Mouse (Mus musculus) thymus, postnatal 25 days (tissue): ENCODE results near the gene Poc1a.

Experiments
- DNase-seq: peaks from one replicate; pipeline ENCODE4 v3.0.0; 2022

The Poc1a gene

DNA sequence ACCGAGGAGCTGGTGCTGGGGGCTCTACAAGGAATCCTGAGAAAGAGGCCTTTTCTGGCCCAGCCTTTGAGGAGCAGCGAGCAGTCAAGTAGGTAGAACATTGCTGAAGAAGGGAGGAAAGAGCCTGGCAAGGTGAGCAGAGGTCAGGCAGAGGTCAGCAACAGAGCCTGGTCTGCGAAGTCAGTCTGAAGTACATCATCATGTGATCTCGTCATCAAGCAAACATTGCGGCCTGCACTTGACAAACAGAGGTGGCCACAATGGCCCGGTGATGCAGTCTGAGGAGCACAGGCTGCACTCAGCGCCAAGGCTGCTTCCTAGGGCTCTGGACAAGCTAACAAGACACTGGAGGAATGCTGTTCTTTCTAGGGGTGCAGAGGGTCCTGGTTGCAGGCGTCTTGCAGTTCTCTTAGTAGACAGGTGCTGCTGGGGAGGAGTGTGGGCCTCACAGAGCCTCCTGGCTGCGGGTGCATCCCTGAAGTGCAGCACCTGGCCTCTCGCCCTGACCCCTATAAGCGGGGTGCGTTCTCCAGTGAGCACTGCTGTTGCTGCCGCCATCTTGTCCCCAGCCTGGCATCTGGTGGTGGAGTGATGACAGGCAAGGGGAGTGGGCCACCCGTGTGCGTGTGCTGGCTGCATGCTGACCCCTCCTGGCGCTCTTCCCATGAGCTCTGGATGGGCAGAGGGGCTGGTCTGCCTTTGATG, 21.7 kb downstream of the Poc1a start:
- no peak for DNase-seq

DNA sequence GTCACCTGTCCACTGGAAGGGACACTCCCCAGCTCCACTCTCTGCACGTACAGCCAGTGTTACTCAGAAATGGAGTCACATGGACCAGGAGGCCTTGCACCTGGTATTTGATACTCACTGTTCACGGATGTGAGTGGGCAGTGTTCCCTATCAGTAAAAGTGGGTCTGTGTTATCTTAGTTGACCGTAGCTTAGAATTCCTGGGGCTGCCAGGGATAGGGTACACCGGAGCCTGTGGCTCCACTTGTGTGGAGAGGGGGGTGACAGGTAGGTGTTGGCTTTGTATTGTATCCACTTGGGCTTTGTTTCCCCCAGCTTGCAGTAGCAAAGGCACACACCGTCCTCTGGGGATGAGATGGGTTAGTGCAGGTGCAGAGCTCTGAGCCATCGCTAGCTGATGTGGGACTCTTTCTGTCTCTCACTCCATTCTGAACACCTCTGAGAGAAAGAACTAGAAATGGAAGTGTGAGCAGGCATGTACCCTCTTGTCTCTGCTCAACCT, 22.6 kb downstream of the Poc1a start:
- DNase-seq, result no peak

DNA sequence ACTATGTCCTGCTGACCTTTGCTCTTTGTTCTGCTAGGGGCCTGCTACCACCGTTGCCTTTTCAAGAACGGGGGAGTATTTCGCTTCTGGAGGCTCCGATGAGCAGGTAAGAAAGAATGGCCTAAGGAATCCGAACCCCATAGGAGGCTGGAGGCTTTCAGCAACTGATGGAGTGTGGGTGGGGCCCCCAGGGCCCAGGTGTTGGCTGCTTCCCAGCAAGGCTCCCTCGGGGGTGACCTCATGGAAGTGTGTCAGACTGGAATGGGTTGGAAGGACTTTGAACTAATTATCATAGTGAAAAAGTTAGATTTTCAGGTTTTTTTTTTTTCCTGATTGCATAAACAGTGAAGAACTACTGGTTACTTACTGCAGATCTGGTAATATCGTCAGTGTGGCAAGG, 24.4 kb downstream of the Poc1a start:
- DNase-seq, result no peak

DNA sequence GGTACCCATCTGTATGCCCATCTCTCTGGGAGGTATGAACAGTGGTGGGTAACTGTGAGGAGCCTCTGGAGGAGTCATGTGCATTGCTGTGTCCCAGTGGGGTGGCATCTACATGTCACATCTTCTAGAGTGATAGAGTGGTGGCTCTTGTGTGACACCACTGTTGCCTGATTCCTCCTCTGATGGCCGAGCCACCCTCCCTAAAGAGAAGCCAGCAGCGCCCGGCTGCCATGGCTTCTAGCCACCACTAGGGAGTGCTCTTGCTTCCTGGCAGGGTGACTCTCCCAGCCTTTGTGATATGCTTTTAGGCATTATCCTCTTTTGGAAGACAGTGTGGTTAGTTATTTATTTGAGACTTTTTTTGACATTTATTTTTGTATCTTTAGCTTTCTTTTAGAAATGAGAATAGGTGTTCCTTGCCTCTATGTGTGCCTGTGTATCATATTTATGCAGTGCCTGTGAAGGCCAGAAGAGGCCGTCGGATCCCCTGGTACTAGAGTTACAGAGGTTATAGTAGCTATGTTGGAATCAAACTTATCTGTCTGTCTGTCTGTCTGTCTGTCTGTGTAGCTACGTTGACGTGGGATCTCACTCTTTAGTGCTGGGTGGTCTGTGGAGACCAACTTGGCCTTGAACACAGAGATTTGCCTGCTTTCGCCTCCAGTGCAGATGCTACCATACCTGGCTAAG, 25.9 kb downstream of the Poc1a start:
- DNase-seq, result peak; percentile 66

DNA sequence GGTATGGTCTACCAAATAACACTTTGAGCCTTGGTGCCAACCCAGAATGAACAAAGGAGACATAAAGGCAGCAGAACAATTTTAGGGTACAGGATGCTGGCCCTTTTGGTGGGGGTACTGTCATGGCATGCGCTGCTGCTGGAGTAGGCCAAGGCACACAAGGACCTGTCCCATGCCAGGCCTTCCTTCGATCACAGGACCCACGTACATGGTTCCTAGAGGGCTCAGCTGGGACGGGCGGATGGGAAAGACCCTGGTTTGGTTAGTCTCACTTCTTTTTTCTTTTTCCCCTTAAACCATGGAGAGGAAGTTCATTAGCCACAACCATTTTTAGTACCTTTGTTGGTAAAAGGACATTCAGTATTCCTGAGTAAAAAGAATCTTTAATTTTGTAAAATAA, 27.3 kb downstream of the Poc1a start:
- no peak for DNase-seq

DNA sequence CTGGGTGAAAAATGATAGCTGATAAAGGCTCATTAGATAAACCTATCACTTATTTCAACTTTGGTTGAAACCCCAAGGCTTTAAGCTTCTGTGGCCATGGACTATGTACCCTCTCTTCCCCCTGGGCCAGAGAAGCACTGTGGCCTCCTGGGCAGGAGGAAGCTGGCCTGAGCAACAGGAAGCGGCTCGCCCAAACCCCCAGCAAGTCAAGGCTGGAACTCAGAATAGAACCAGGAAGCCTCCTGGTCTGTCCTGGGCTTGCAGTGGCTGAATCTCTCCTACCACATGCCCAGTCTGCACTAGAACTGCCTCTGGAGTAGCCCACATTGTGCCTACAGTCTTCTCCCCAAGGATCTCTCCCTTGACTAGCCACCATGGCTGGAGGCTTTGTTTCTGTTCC, 27.7 kb downstream of the Poc1a start:
- no peak for DNase-seq

DNA sequence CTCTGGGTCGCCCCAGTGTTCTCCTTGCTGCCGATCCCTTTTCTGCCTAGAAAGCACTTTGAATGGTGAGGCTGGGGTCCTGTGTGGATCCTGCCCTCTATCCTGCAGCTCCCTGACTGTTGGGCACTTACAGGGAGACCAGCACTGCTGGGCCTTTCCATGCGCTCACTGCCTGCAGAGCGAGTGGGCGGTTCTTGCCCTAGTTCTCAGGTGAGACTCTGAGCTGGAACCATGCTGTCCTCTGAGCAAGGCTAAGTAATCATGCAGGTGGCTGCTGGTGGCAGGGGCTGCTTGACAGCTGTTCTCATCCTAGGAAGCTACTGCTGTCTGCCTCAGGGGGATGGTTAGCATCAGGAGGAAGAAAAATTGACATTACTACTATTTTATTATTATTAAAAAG, 28.1 kb downstream of the Poc1a start:
- DNase-seq, result no peak

DNA sequence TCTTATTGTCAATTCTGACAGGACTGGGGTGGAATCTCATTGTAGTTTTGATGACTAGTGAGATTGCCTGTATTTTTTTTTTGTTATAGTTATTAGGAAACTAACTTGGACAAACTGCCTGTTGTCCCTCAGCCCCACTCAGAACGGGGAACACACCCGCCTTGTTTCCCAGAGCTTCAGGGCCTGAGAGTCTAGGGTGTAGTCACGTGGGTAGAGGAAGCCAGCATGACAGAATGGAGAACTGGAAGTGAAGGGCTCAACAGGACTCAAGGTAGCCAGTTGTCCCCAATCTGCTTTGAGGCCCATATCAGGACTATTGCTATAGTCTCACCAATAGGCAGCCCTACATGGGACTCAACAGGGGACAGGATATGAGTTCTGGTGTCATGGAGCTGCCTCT, 29.0 kb downstream of the Poc1a start:
- DNase-seq, result no peak

DNA sequence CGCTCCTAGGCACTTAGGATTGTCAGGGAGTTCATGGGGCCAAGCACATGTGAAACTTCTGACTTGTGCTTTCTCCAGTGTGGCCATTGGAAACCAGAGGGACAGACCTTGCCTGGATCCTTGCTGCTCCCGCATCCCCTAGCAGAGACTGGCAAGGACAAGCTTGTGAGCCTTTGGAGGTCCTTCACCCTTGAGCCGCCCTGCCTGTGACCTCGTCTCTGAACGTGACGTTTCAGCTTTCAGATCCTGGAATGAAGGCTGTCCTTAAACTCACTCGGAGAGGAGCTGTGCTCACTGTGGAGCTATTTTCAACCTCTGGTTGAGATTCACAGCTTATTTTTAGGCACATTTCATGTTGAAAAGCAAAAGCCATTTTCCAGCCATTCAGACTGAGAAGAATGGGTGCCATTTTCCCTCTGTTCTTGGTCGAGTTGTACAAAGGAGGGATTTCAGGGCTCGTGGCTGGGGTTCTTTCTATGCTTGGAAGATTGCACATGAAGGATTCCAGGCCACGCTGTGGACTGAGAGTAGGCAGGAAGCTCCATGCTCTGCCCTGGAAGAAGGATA, 30.8 kb downstream of the Poc1a start:
- no peak for DNase-seq

DNA sequence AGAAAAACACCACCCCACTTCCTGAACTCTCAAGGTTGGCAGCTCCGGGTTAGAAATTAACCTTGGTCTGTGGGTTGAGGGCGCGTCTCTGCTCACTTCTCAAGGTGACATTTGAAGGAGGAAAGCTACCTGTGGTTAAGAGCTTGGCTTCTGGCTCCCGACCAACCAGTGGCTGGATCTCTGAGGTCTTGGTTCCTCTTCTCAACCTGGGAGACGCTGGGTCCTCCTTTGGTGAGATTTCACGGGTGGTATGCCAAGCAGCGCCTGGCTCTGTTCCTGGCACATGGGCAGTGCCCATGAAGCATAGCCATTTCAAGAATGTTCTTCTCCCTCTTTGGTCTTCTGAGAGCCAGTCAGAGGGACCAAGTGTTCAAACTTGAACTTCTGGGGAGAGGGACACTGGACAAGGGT, 32.1 kb downstream of the Poc1a start:
- peak; percentile 18 for DNase-seq

DNA sequence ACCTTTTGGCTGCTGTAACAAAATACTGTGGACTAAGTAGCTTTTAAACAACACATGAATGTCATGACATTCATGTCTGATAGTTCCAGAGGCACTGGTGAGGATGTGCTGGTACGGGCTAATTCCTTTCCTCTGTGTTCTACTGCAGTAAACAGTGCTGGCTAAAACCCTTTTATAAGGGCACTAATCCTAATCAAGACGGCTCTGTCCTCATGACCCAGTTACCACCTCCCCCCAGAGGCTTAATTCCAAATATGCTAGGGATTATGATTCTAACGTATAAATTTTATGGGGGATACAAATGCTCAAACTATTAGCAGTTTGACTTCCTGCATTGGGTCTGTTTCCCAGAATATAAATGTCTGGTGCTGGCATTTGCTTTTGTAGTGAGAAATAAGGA, 33.3 kb downstream of the Poc1a start:
- no peak for DNase-seq

DNA sequence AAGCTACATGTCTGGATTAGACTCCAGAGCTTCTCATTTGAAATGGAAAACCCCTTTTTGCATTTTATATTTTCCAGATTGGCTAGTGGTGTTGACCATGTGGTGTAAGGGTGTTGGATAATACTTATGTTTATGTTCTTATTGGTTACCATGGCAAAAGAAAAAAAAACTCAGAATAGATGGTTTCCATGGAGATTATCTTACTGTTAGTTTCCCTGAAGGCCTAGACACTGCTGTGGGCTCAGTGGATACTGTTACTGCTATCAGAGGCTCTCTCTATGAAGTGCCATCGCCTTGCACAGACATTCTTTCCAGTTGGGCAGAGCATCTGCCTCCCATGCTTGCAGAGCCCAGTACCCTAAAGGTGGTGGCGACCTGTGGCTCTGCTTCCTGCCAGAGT, 37.2 kb downstream of the Poc1a start:
- DNase-seq, result no peak

DNA sequence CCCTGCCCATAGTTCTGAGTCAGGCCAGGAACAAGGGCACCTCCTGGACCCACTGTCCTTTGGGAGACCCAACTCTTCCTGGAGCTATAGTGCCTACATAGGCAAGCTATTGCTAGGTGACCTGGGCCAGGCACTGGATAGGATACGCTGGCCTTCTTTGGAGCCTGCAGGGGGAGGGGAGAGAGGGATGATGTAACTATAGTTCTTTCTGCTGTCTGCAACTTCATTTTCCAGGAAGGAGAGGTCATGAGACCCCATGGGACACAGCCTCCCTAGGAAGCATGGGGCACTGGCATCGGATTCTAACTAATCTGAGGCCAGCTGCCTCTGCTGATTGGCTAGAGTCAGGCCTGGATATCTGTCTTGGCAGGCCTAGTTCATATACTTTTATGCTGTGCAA, 38.2 kb downstream of the Poc1a start:
- DNase-seq, result no peak

DNA sequence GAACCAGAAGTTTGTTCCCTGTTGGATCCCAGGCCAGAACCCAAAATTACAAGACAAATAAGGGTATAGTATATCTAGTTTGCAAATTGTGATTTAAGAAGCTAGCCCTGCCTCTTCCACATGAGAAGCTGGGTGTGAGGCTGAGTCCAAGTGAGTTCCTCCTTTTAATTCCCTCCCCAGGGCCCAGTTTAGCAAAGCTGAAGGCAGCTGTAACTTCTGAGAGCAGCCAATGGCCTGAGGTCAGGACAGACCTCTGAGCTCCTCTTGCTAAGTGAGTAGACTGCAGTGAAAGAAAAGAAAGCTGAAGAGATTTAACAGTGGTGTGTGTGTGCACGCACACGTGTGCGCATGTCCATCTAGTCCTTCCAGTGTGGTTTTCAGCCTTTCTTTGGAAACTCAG, 41.6 kb downstream of the Poc1a start:
- no peak for DNase-seq

DNA sequence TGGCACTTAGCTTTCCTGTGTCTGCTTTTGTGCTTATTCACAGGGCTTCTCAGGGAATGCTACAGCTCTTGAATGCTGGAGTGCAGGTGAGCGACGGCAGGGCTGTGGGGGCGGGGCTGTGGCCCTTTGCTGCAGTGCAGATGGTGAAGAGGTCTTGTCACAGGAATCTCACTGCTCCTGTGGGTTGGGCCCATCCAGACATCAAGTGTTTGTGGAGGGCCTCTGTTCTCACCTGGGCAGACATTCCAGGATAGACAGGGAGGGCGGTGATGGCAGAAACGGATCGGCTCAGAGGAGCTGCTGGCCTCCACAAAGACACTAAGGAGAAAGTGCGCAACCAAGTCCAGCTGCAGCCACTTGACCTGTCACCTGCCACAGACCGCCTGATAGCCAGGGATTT, 45.4 kb downstream of the Poc1a start:
- DNase-seq, result no peak

DNA sequence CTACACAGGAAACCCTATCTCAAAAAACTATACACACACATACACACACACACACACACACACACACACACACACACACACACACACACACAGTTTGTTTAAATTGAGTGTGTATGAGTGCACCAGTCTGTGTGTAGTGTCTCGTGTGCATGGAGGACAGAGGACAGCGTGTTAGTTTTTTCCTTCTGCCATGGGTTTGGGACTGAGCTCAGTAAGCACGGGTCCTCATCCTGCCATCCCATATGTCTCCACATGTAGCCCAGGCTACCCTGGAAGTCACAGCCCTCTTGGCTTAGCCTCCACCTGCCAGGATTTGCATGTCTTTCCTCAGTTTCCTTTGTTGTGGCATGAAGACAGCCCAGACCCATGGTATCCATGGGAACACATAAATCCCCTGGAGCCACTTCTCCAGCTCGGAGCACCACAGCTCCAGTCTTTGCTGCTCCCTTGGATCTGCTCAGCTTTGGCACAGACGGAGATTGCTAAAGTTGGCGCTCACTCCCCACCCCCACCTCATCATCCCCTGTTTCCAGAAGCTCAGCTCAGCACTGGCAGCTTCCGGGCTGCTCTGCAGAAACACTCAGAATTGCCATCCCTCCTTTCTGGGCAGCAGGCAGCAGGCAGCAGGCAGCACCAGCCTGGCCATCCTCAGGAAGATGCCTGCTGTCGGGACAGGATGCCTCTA, 46.4 kb downstream of the Poc1a start:
- DNase-seq, result no peak

DNA sequence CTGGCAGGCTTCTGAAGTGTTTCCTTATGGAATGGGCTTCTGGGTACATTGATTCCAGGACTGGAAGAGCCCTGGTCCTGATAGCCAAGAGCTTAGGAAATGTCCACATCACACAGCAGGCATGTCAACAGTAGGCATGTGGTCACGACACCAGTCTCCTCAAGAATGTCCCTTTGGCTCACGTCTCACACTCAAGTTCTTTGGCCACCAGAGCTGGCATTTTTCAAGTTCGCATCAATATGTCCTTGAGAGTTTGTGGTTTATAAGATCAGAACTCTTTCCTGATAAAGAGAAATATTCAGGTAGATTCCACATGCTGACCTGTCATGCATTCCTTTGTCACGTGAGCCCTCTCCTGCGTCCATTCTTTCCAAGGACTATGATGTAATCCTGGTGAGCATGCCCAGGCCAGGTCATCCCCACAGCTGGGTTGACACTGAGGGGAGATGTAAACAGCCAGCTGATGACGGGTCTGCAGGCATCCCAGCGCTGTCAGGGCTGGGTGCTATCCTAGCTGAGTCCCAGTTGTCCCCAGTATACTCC, 47.3 kb downstream of the Poc1a start:
- no peak for DNase-seq

DNA sequence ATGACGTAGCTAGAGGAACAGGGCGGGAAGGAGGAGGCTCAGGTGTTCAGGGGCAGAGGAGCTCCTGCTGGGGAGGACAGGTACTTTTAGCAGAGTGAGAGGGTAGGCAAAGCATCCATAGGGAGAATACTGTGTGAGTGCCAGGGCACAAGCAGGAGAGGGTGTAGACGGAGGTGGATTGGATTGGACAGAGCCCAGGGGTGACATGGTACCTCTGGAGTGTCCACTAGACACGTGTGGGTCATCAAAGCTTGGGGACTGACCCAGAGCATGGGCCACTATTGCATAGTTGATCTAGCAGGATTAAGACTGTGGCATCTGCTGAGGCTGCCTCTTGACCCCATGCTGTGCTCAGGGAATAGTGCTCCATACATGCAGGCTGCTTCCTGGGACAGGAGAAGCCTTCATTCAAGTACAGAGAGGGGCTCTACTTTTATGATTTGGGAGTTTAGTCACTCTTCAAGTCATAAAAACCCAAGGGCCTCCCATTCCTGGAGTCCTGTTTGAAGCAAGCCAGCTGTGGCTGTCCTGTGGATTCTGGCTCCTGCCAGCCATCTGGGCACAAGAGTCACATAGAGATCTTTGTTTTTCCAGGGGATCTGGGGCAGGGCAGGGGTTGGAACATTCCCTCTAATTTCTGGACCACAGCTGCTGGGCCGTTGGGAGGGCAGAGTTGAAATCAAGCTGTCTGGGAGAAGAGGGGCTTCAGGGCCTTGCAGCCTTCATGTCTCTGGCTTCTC, 48.1 kb downstream of the Poc1a start:
- DNase-seq, result no peak

DNA sequence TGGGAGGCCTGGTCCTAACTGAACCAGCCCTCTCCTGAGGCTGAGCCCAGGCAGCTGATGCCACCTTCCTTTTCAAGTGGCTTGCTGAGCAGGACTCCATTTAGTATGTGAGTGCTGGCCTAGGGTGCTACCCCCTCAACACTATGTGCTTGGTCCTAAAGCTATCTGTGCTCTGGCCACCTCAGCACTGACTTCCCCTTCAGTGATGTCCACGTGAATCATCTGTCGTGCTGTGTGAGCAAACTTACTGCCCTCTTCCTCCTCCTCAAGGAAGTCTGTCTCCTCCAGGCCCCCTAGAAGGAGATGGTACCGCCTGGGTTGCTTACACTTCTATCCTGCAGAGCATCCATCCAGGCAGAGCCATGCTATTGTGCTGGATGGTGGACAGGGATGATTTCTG, 51.9 kb downstream of the Poc1a start:
- no peak for DNase-seq

DNA sequence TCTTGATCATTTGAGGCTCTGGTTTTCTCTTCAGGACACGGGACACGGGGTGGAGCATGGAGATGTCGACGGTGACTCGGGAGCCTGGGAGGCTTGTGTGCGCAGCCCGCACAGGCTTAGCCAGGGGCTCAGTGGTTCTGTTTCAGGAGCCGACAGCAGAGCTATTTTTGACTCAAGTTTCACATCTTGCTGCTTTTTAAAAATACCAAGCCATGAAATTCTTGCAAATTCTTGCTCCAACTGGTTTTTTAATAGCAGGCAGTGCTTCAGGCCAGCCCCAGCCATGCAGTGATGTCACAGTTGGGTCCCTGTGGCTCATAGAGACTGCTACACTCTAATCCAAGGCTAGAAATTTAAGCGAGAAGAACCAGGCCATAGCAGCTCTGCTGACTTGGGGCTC, 56.8 kb downstream of the Poc1a start:
- DNase-seq, result no peak

DNA sequence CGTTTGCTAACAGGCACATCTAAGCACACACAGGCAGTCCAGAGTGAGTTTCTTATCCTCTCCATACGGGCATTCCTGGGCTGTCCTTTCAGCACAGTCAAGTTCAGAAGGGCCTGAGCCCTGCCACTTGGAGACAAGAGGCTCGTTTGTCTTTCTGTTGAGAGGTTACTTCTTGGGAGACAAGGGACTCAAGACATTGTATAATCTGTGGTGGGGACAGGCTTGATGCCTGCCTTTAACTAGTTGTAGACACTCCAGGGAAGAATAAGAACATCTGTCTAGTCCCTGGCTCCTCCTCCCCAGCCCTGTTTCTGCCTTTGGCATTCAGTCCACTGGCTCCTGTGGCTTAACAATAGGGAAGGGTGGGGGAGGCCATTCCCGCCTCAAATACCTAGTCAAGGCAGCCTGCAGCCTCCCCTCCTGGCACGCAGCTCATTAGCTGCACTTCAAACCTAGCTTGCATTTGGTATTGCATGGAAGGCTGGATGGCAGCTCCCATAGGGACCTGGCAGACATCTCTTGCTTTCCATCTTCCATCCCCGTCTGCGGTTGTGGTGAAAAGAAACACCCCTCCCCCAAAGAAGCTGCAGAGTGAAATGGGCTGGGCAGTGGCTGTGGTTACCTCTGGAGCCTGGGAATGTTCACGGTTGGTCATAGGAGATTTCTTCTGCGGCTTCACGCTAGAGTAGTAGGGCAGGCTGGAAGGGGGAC, 57.8 kb downstream of the Poc1a start:
- no peak for DNase-seq

DNA sequence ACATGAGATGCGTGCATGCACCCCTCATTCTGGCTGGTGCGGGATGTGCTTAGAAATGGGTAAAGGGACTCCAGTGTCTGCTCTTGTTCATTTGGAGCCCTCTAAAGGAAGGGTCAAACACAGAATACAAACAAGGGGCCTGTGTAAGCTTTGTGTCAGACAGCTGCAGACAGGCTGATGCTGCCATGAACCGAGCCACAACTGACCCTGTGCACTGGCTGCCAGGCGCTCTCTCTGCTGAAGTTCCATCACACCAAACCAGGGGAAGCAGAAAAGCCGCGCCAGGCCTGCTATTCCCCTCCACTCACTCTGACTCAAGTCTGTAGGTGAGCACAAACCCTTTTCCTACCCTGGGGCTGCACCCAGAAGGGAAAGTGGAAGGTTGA, 58.3 kb downstream of the Poc1a start:
- DNase-seq, result no peak
